Mouse (Mus musculus) kidney, postnatal 14 days (tissue): ENCODE data around the gene Duox1.
"Not testable (repeated sequence)": the region's sequence is repeated elsewhere in the genome, so short reads cannot be mapped to it uniquely, and the experiment has no call there.

Source experiments
- DNase-seq: peaks from one replicate; pipeline ENCODE4 v3.0.0; 2022; ENCODE audit warnings: mixed read lengths

Gene Duox1

GRCm38 (mm10) chr2:122312722-122313417 is 2.6 kb upstream of the Duox1 start:
- DNase-seq, result peak; percentile 63

GRCm38 (mm10) chr2:122313536-122313935 is 1.9 kb upstream of the Duox1 start, which contains the start of gene Duoxa1:
Duoxa1 (minus strand) TSS chr2:122313730.
- DNase-seq, result no peak

- no peak for DNase-seq
These were observed 1.9 kb downstream of the Duox1 start for GRCm38 (mm10) chr2:122317384-122317783.

DNA sequence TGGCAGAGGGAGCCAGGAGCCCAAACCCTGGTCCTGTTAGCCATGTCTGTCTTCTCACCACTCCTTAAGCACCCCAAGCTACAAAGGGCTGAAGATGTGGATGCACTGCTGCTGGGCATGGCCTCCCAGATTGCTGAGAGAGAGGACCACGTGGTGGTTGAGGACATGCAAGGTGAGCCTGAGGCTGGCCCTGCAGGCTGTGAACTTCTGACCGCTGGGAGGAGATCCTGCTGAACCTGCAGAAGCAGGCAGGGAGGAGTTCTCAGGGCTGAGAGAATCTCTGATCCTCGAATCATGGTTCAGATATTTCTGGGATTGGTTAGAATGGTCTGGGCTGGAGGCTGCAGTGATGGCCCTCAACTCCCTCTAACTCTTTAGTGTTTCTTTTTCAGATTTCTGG is 8.5 kb downstream of the Duox1 start:
- no peak for DNase-seq

DNA sequence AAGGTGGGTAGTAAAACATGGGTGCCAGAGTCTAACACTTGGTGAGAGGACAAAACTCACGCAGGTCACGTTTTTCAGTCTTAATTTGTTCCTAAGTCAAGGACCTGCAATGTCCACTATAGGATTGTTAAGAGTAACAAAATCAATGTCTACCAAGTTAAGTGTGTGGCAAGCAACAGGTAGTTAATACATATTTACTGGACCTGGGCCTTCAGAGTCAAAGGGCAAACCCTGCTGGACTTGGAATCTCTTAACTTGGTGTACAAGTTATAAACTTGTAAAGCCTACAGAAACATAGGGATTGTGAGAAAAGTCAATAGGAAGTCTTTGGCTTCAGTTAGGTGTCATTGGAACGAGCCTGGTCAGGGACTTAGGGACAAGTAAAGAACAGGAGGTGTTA is 9.1 kb downstream of the Duox1 start:
- no peak for DNase-seq

DNA sequence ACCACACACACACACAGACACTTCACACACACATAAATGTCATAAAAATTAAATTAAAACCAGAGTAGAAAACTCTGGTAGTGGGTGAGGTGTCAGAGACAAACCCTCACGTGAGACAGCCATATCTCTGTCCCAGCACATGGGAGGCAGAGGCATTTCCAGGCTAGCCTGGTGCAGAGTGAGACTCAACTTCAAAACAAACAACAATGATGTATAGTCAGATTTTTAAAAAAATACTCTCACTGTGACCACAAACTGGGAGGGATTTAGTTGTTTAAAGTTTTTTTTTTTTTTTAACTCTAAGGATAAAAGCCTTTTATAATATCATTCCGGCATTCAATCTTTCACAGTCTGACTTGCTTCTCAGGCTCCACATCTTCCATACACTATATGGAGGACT is 9.9 kb downstream of the Duox1 start:
- no peak for DNase-seq

GRCm38 (mm10) chr2:122327986-122328385 is 12.5 kb downstream of the Duox1 start:
- DNase-seq, result no peak

- DNase-seq, result not testable (repeated sequence)
These were observed 14.8 kb downstream of the Duox1 start for GRCm38 (mm10) chr2:122330317-122330716.

DNA sequence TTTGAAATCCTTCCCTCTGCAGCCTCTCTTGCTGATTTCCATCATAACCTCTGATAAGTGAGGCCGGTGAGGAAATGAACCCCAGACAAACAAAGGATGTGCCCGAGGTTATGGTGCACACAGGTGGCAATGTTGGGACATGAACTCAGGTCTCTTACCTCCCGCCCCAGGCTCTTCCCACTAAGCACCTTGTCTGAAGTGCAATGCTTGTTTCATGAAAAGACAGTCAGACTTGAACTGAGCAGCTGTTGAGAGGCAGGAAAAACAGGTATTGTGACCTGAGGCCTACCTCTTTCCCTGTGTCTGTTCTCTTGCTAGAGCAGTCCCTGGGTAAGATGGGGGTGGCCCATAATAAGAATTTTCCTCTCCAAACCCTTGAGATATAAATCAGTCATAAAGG is 16.8 kb downstream of the Duox1 start:
- no peak for DNase-seq

DNA sequence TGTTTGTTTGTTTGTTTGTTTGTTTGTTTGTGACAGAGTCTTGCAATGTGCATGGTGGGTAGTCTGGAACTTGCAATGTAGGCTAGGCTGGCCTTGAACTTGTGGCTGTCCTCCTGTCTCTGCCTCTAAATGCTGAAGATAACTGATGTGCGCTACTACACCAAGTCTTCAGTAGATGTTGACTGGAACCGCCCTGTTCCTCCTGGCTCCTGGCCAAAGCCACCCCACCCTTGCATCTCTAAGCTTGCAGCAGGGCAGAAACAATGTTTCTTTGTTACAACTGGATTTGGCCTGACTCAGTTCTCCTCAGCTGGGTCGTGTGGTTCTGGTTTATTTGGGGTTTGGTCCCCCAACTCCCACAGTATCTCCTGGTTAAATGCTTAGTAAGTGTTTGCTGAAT is 18.7 kb downstream of the Duox1 start:
- no peak for DNase-seq

- DNase-seq, result no peak
These were observed 21.8 kb downstream of the Duox1 start for GRCm38 (mm10) chr2:122337291-122337690.

DNA sequence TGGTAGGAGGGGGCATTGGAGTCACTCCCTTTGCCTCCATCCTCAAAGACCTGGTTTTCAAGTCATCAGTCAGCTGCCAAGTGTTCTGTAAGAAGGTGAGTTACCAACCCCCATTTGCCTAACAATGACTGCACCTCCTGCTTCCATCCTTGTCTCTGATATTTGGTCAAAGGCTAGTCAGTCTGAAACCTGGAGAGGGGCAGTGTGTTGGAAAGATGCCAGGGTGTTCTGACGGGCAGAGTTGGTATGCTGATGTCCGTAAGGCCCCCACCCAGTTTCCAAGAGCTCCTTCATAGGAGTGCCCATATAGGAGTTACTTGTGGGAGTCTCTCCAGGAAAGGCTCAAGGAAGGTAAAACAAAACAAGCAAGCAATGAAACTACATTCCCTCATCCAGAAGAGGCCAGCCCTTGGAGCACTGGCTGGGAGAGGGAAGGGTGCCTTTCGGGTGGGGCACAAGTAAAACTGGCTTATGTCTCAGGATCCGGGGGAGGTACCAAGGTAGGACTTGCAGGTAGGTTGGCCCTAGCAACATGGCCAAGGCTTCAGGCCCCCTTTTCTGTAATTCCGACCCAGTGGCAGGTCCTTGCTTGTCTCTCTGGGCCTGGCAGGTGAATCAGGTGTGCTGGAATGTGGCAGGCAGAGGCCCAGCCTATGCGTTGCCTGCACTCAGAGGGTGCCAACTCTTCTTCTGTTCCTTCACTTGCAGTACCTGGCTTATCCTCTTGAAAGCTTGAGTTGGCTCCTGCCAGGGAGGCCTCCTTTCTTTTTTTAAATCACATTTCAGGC is 29.8 kb downstream of the Duox1 start:
- no peak for DNase-seq

DNA sequence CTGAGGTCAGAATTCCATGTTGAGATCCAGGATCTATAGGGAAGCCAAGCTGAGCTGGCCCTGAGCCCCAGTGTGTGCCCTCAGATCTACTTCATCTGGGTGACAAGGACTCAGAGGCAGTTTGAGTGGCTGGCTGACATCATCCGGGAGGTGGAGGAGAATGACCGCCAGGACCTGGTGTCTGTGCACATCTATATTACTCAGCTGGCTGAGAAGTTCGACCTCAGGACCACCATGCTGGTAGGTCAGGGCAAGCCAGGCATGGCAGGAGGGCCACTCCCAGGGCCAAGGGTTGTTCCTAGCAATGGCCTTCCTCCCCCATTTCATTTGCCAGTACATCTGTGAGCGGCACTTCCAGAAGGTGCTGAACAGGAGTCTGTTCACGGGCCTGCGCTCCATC is 30.7 kb downstream of the Duox1 start:
- DNase-seq, result not testable (repeated sequence)

GRCm38 (mm10) chr2:122347257-122347656 is 31.8 kb downstream of the Duox1 start:
- DNase-seq, result no peak

GRCm38 (mm10) chr2:122348531-122349131 is 33.2 kb downstream of the Duox1 start:
- DNase-seq, result peak; percentile 94

DNA sequence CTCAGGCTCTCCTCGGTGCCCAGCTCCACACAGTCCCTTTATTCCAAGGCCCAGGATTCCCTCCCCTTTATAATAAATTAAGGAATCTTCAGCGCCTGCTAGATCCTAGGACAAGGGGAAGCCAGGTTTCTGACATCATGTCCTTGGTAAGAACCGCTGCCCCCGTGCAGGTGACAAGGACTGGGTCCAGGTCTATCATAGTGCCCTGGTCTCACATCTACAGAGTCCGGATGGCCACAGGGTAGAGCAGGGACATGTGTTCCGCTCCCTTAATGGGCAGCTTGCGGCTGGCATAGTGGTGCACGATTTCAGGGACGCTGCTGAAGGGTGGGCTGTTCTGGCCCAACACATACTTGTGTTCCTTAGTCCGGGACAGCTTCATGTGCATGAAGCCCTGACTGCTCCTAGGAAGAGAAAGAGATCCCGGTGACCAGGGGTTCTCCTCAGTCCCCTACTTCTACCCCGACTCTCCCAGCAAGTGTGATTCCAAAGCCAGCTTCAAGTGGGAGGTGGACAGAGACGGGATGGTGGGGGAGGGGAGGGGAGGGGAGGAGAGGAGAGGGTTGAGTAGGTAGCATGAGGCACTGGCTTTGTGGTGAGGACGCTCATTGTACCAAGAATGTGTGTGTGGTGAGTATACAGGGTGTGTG is 33.8 kb downstream of the Duox1 start:
- DNase-seq, result no peak

- DNase-seq, result no peak
These were observed 35.9 kb downstream of the Duox1 start for GRCm38 (mm10) chr2:122351156-122351930.

DNA sequence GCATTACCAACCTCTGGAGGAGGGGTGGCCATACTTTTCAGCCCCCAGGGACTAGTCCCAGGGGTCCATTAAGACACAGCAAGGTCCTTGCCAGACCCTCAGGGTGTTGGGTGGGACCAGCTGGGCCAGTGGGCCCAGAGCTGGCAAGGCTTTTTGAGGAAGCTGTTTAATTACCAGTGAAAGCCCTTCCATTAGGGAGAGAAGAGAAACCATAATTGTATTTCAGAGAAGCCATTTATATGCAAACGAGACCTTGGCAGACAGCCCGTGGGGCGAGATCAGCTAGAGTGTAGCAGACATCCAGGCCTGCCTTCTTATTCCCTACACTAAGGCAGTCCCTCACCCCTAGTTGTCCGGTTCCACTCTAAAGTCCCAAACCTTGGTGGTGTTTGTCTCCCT is 36.5 kb downstream of the Duox1 start:
- peak; percentile 67 for DNase-seq

DNA sequence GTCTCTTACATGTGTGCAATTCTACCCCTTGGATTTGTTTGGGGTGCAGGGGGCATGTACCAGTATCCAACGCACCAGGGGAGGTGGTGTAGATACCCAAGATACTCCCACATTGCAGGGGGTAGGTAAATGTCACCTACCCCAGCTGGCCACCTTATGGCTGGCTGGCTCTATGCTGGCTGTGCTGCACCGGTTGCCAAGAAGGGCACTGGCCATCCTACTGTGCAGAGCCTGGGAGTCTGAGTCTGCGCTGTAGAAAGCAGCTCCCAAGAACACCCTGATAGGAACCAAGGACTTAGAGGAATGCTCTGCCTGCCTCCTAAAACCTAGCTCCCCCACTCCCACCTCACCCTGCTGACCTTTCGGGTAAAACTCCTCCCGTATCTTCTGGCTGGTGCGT is 37.5 kb downstream of the Duox1 start:
- DNase-seq, result no peak

- no peak for DNase-seq
These were observed 38.3 kb downstream of the Duox1 start for GRCm38 (mm10) chr2:122353765-122354164.

DNA sequence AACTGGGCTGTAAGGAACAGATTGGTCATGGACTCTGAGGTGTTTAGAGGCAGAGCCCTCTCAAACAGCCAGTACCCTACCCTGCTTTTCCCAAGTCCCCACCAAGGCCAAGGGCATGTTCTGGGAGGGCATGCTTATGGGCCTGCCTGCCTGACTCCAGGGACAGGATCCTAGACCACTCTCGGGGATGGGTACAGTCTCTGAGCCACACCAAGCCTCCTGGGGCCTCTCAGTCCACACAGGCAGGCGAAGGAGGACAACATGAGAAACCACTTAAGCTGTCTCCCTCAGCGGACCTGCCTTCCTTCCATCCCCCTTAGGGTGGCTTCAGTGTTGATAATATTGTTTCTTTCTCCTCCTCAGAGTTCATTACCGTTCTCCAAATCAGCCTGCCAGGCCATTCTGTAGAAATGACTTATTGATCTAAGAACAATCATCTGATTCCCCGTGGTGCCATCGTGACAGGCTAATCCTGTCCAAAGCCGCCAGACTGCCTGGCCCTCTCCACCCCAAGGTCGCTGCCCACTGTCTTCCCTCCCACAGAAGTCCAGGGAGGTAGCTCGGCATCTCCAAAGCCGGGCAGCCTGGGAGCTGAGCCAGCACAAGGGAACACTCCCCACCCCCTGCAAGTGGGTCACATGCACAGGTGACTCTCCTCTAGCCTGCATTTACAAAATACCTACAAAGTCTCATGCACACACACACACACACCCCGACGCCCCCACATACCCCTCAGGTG is 38.9 kb downstream of the Duox1 start:
- DNase-seq, result peak; percentile 60

GRCm38 (mm10) chr2:122355389-122355788 is 39.9 kb downstream of the Duox1 start:
- DNase-seq, result no peak
